Mouse (Mus musculus) thymus, adult 2 months (tissue): ENCODE results near the gene Purb. TPM values are rescaled to one million over a fixed set of nuclear protein-coding genes. Genes with fewer than 3 reads are reported as not detected.
A peak's percentile ranks its signal among the peaks of the same experiment; 100 is the strongest.

ENCODE experiments used
- DNase-seq: peaks from one replicate; pipeline ENCODE4 v3.0.0; 2021
- H3K27ac ChIP-seq: fragments of 200-500 bp; 2 replicates; pipeline ENCODE4 v1.5.1; 2012; ENCODE audit warnings: low read length, control low read depth; ENCODE audit not compliant: control insufficient read depth, insufficient read depth
- H3K27me3 ChIP-seq: fragments of 200-500 bp; 2 replicates; pipeline ENCODE4 v1.6.1; 2012; ENCODE audit warnings: mild to moderate bottlenecking, low read length, moderate library complexity, mixed read lengths; ENCODE audit not compliant: control insufficient read depth, insufficient read depth
- H3K36me3 ChIP-seq: fragments of 200-500 bp; 2 replicates; pipeline ENCODE4 v1.6.1; 2012; ENCODE audit warnings: mild to moderate bottlenecking, low read length, moderate library complexity; ENCODE audit not compliant: control insufficient read depth, insufficient read depth
- H3K4me1 ChIP-seq: fragments of 200-500 bp; replicated peaks from 2 replicates; pipeline ENCODE4 v1.6.1; 2012; ENCODE audit warnings: low read length; ENCODE audit not compliant: control insufficient read depth, insufficient read depth
- H3K4me3 ChIP-seq: fragments of 200-500 bp; 2 replicates; pipeline ENCODE4 v1.5.1; 2012; ENCODE audit warnings: mild to moderate bottlenecking, low read length, control low read depth, moderate library complexity; ENCODE audit not compliant: control insufficient read depth, insufficient read depth
- CTCF ChIP-seq: fragments of 200-500 bp; IDR thresholded peaks from 2 replicates; pipeline ENCODE4 v1.5.1; 2012; ENCODE audit warnings: mild to moderate bottlenecking, control low read depth, low read length, moderate library complexity, borderline replicate concordance; ENCODE audit not compliant: control insufficient read depth, poor library complexity, insufficient read depth; ENCODE audit errors: extremely low read depth
- POLR2A ChIP-seq: fragments of 200-500 bp; IDR thresholded peaks from 2 replicates; pipeline ENCODE4 v1.6.1; 2012; ENCODE audit warnings: mild to moderate bottlenecking, low read length, control low read depth, moderate library complexity; ENCODE audit not compliant: control insufficient read depth, poor library complexity, insufficient read depth; ENCODE audit errors: extremely low read depth
- WGBS: fragments of 180-500 bp; shearing (Covaris S2); methylation state at CpG from one replicate; pipeline ENCODE4 v1.1.7; 2018; 5-methylcytosine and 5-hydroxymethylcytosine counted together
- polyA plus RNA-seq: library from polyadenylated mRNA; depleted of rRNA; stranded (reverse); fragments of >200 nt; gene quantifications from 2 replicates; pipeline ENCODE4 v1.2.3, GENCODE M21; 2012

The Purb gene
- polyA plus RNA-seq, 1 experiment, result 12.7 TPM

GRCm38 (mm10) chr11:6519491-6520033 lies 43.8 kb upstream of the Purb start:
- H3K27ac ChIP-seq, result peak overlapping the region; percentile 77
- peaks cover 22% of the 10 kb centered on the region for H3K4me1 ChIP-seq
- peak; percentile 54 for DNase-seq
- 3% methylated on average over 11 of the region's 11 CpGs for WGBS
- H3K27me3 ChIP-seq, result no peaks in the 10 kb centered on the region
- TF ChIP-seq CTCF (no peak), POLR2A (no peak)
- H3K36me3 ChIP-seq, result peaks cover 37% of the 10 kb centered on the region
- H3K4me3 ChIP-seq, result peak overlapping the region; percentile 96

GRCm38 (mm10) chr11:6514837-6515236 lies 39.1 kb upstream of the Purb start:
- Histone ChIP-seq H3K4me3 (no peak overlapping the region), H3K27ac (no peak overlapping the region), H3K27me3 (no peaks in the 10 kb centered on the region), H3K36me3 (peaks cover 76% of the 10 kb centered on the region), H3K4me1 (peaks cover 8% of the 10 kb centered on the region)
- 96% methylated on average over 7 of the region's 7 CpGs for WGBS
- DNase-seq, result no peak
- TF ChIP-seq POLR2A (no peak), CTCF (no peak)

- H3K36me3 ChIP-seq, result peaks cover 45% of the 10 kb centered on the region
- no peak for TF ChIP-seq CTCF
- TF ChIP-seq POLR2A, result no peak
Observed at GRCm38 (mm10) chr11:6508269-6508876, 32.7 kb upstream of the Purb start.

GRCm38 (mm10) chr11:6506516-6506915 lies 30.8 kb upstream of the Purb start:
- Histone ChIP-seq H3K27me3 (no peaks in the 10 kb centered on the region), H3K36me3 (peaks cover 32% of the 10 kb centered on the region), H3K4me3 (no peak overlapping the region), H3K27ac (no peak overlapping the region), H3K4me1 (no peaks in the 10 kb centered on the region)
- no peak for DNase-seq
- TF ChIP-seq CTCF (no peak), POLR2A (no peak)
- 96% methylated on average over 9 of the region's 9 CpGs for WGBS

More at GRCm38 (mm10) chr11:6508269-6508876, 32.7 kb upstream of the Purb start:
- Histone ChIP-seq H3K27me3 (no peaks in the 10 kb centered on the region), H3K4me1 (no peaks in the 10 kb centered on the region), H3K4me3 (no peak overlapping the region), H3K27ac (no peak overlapping the region)
- WGBS, result 50% methylated on average over 1 of the region's 1 CpGs
- no peak for DNase-seq

- WGBS, result 96% methylated on average over 6 of the region's 6 CpGs
- Histone ChIP-seq H3K36me3 (peaks cover 15% of the 10 kb centered on the region), H3K4me3 (no peak overlapping the region), H3K4me1 (no peaks in the 10 kb centered on the region), H3K27ac (no peak overlapping the region), H3K27me3 (no peaks in the 10 kb centered on the region)
- no peak for TF ChIP-seq POLR2A
- TF ChIP-seq CTCF, result no peak
- no peak for DNase-seq
Observed at GRCm38 (mm10) chr11:6504689-6505088, 29.0 kb upstream of the Purb start.

GRCm38 (mm10) chr11:6504226-6504625 lies 28.5 kb upstream of the Purb start:
- DNase-seq, result no peak
- no peak overlapping the region for H3K27ac ChIP-seq
- TF ChIP-seq POLR2A, result no peak
- no peak for TF ChIP-seq CTCF
- no peaks in the 10 kb centered on the region for H3K27me3 ChIP-seq
- peaks cover 15% of the 10 kb centered on the region for H3K36me3 ChIP-seq
- WGBS, result 81% methylated on average over 3 of the region's 3 CpGs
- H3K4me1 ChIP-seq, result no peaks in the 10 kb centered on the region
- no peak overlapping the region for H3K4me3 ChIP-seq
